Mouse (Mus musculus) cortical plate, adult 2 months (tissue): Measurements from ENCODE around the gene Nifk. TPM values are rescaled to one million over a fixed set of nuclear protein-coding genes. Genes with fewer than 3 reads are reported as not detected.
A peak's percentile ranks its signal among the peaks of the same experiment; 100 is the strongest.

ENCODE experiments used
- H3K27ac ChIP-seq: fragments of 200-500 bp; 2 replicates; pipeline ENCODE4 v1.5.1; 2012; ENCODE audit warnings: low read length, control low read depth, inconsistent platforms; ENCODE audit not compliant: insufficient read depth
- H3K4me1 ChIP-seq: fragments of 200-500 bp; 2 replicates; pipeline ENCODE4 v1.6.1; 2011; ENCODE audit warnings: low read length; ENCODE audit not compliant: control insufficient read depth, insufficient read depth
- H3K4me3 ChIP-seq: fragments of 200-500 bp; 2 replicates; pipeline ENCODE4 v1.5.1; 2011; ENCODE audit warnings: mild to moderate bottlenecking, low read length, control low read depth; ENCODE audit not compliant: insufficient read depth
- CTCF ChIP-seq: fragments of 200-500 bp; IDR thresholded peaks from 2 replicates; pipeline ENCODE4 v1.5.1; 2011; ENCODE audit warnings: mild to moderate bottlenecking, control low read depth, low read length; ENCODE audit not compliant: insufficient read depth; ENCODE audit errors: extremely low read depth
- POLR2A ChIP-seq: fragments of 200-500 bp; IDR thresholded peaks from 2 replicates; pipeline ENCODE4 v1.6.1; 2011; ENCODE audit warnings: mild to moderate bottlenecking, low read length, control low read depth; ENCODE audit not compliant: insufficient read depth; ENCODE audit errors: extremely low read depth
- polyA plus RNA-seq: library from polyadenylated mRNA; depleted of rRNA; stranded (reverse); fragments of >200 nt; gene quantifications from 2 replicates; pipeline ENCODE4 v1.2.3, GENCODE M21; 2012

Nifk gene
- polyA plus RNA-seq, 1 experiment, result 23.0 TPM

DNA sequence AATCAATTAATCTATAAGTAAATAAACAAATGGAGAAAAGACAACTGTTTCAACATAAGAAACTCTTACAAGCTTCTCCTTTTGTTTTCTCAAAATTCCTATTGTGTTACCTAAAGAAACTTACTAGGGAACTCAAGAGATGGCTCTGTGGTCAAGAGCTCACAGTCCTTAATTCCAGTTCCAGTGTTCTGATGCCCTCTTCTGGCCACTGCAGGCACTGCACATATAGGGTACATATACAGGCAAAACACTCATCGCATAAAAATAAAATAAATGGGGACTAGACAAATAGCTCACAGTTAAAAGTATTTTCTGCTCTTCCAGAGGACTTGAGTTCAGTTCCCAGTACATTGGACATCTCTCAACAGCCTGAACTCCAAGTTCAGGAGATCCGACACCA is 943 bp upstream of the Nifk start:
- no peak overlapping the region for H3K4me3 ChIP-seq
- peaks cover 5% of the 10 kb centered on the region for H3K4me1 ChIP-seq
- TF ChIP-seq POLR2A (no peak), CTCF (peak; percentile 9; the same call in 1 of the 2 replicates)
- no peak overlapping the region for H3K27ac ChIP-seq

DNA sequence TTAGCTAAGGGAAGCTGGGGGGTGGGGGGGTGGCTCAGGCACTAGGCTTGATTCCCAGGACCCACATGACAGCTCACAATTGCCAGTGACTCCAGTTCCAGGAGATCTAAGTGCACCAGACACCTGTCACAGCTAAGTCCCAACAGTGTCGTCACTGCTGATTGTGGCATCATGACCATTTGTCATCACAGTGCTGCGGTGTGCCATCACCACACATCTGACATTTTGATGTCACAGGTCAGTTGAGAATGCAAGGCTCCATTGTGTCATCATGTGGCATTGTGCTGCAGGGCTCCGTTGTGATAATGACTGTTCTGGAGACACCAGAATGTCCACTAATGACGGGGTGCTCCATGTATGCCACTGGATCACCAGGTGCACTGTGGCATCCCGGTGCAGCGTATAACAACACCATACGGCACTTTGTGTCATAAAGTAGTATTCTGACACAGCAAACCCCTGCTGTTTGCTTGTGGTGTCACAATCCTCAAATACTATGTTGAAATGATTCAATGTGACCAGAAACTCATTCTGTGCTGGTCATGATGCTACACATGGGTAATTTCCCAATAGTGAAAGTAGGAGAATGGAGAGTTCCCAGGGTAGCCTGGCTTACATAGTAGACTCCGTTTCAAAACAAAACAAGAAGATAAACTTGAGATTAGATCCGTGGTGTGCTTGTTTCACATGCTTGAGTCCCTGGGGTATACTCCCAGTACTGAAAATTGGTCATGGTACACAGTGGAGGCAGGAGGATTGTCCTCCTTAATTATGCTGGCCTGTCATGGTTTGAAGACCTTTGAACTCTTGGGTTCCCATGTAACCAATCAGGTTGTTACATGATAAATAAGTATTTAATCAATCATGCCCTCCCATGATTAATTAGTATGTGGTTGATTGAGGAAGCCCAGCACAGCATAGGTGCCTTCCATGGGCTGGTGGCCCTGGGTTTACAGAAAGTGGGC is 13.4 kb downstream of the Nifk start:
- no peak overlapping the region for H3K4me3 ChIP-seq
- no peak overlapping the region for H3K27ac ChIP-seq
- peaks cover 4% of the 10 kb centered on the region; the same call in 1 of the 2 replicates for H3K4me1 ChIP-seq
- TF ChIP-seq POLR2A (no peak), CTCF (no peak)

DNA sequence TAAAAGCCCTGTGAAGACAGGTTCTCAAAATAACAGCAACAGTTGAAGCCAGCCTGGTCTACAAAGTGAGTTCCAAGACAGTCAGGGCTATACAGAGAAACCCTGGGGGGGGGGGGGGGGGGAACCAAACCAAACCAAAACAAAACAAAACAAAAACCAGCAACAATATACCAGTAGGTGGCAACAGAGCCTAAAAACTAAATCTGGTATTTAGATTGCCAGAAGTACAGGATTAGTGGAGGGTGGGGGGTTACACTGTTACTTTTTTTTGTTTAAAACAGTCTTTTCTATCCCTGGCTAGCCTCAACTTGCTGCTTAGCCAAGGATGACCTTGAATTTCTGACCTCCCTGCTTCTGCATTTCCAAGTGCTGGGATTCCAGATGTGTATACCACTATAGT is 14.2 kb downstream of the Nifk start:
- H3K27ac ChIP-seq, result no peak overlapping the region
- no peak overlapping the region for H3K4me3 ChIP-seq
- TF ChIP-seq CTCF (no peak), POLR2A (no peak)
- H3K4me1 ChIP-seq, result peaks cover 4% of the 10 kb centered on the region; the same call in 1 of the 2 replicates

DNA sequence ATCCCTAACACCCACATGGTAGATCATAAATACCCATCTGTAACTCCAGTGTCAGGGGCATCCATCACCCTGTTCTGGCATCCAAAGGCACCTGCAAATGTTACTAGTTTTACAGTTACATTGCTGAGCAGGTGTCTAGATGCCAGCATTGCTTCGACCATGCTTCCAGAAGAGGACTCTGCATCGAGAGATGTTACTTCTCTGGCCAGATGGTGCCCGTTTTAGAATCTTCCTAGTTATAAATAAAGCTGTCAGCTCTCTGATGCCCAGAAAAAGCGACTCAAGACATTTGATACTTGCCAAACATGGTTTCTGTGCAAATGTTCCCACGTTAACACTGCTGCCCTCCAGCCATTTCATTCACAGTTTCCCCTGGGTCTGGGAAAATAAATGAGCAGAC is 16.3 kb downstream of the Nifk start:
- no peak for TF ChIP-seq POLR2A
- Histone ChIP-seq H3K4me1 (peaks cover 4% of the 10 kb centered on the region; the same call in 1 of the 2 replicates), H3K27ac (no peak overlapping the region), H3K4me3 (no peak overlapping the region)

DNA sequence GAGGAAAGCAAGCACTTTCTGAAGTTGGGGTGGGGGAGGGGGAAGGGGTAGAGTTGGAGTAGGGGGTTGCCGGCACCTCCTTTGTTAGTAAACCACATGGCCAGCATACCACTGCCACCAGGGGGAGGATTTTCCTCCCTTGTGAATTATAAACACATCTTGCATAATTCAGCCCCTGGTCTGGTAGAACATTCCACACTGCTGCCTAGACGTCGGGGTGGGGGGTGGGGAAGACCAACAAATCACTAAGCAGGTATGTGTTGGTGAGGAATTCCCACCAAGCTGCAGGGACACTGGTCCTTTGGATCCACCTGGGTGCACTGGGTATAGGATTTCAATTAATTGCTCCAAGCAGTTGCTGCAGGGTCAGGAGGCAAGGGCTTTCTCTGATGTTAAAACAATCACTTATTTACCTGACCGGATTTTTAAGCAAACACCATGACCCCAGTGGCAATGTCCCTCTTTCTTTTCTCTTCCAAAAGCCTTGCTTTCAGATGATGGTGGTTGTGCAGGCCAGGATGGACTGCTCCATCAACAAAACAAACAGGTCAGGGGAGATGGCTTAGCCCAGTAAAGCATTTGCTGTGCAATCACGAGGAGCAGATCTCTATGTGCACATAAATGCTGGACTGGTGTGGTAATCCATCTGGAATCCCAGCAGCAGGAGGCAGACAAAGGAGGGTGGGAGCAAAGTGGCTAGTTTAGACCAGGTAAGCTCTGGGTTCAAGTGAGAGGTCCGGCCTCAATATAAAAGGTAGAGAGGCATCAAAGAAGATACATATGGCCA is 22.2 kb downstream of the Nifk start:
- H3K4me3 ChIP-seq, result no peak overlapping the region
- H3K27ac ChIP-seq, result no peak overlapping the region
- TF ChIP-seq CTCF (no peak), POLR2A (no peak)
- H3K4me1 ChIP-seq, result no peaks in the 10 kb centered on the region

DNA sequence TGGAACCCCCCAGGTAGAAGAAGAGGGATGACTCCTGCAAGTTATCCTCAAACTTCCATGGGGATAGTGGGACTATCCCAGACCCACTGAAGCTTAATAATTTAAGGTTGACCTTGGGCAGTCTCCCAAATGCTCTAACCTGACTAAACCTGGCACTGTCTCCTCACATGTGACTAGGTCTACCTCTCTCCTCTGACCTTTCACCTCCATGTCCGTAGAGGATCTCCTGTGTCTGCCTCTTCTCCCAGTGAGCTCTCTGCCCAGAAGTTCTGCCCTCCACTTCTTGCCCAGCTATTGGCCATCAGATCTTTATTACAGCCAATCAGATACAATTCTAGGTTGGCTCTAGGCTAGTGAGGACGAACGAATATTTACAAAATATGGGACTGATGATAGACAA is 28.3 kb downstream of the Nifk start:
- H3K4me3 ChIP-seq, result no peak overlapping the region

DNA sequence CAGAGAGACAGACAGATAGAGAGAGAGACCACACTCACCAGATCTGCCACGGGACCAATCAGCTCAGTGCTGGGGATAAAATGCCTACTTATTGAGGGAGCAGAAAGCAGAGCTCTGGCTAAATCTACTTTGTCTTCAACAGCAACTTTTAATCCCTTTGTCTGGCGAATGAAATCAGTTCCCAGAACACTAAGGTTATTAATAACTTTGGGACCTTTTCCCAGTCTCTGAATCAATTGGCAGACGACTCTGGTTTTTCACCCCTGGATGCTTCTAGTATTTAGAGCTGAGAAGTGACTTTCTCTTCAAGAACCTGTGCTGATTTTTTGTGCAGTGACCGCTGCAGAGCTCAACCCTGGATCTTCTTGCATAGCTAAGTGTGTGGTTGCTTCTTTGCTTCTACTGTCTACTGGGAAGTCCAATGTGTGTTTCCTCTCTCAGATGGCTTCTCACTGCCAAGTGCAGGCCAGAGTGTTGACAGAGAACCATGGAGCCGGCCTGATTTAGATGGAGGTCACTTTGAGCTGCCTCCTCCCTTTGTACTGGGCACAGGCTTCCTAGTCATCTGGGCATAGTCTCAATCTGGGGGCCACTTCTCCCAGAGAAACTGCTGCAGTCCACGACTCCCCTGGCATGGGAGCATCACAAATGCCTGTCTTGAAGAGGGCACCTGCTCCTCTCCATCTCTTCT is 37.6 kb downstream of the Nifk start:
- no peak overlapping the region for H3K27ac ChIP-seq
- H3K4me1 ChIP-seq, result peaks cover 2% of the 10 kb centered on the region; the same call in 1 of the 2 replicates
- TF ChIP-seq CTCF (no peak), POLR2A (no peak)
- no peak overlapping the region for H3K4me3 ChIP-seq

More for the DNA sequence above, 28.3 kb downstream of the Nifk start:
- no peak for TF ChIP-seq POLR2A
- no peak for TF ChIP-seq CTCF
- Histone ChIP-seq H3K27ac (no peak overlapping the region), H3K4me1 (no peaks in the 10 kb centered on the region)

DNA sequence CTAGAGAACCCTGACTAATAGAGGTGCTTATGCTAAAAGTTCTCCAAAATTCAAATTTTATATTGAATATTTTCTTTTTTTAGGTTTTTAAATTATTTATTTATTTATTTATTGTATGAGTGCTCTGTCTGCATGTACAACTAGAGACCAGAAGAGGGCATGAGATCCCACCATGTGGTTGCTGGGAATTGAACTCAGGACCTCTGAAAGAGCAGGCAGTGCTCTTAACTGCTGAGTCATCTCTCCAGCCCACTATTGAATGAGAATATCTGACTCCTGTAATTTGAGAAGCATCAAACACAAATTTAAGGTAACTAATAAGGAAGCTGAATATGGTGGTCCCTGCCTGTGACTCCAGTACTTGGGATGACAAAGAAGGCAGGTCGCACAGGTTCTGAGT is 46.3 kb downstream of the Nifk start:
- no peaks in the 10 kb centered on the region for H3K4me1 ChIP-seq
- no peak overlapping the region for H3K4me3 ChIP-seq
- no peak overlapping the region for H3K27ac ChIP-seq
- no peak for TF ChIP-seq POLR2A
- TF ChIP-seq CTCF, result peak; percentile 20; the same call in 1 of the 2 replicates

DNA sequence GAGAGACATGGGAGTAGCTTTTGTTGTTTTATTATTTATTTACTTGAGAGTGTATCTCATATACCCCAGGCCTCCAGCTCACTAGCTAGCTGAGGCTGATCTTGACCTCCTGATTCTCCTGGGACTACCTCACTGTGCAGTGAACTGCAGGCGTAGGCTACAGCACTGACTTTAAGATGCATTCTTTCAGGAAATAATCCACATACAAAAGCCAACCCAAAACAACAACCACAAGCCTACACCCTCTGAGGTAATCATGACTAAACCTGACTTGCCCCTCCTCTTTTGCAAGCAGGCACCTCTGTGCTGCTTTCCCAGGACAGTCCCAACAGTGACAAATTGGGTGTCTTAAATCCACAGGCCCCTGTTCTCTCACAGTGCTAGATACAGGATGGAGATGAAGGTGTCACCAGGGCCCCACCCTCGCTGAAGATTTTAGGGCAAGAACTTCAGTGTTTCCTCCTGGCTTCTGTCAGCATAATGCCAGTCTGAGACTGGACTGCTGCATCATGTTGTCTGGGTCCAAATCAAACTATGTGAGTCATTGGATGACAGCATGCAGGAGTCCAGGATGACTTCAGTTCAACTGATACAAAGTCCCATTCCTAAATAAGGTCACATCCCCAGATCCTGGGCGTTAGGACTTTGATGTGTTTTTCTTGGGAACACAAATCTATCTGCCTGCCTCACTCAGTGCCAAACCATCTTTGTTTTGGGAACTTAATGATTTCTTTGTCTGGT is 47.3 kb downstream of the Nifk start:
- TF ChIP-seq CTCF (no peak), POLR2A (no peak)
- H3K4me3 ChIP-seq, result no peak overlapping the region
- no peak overlapping the region for H3K27ac ChIP-seq
- no peaks in the 10 kb centered on the region for H3K4me1 ChIP-seq
